Mouse (Mus musculus): Measurements from ENCODE around the gene Enpep.

The Enpep gene

DNA sequence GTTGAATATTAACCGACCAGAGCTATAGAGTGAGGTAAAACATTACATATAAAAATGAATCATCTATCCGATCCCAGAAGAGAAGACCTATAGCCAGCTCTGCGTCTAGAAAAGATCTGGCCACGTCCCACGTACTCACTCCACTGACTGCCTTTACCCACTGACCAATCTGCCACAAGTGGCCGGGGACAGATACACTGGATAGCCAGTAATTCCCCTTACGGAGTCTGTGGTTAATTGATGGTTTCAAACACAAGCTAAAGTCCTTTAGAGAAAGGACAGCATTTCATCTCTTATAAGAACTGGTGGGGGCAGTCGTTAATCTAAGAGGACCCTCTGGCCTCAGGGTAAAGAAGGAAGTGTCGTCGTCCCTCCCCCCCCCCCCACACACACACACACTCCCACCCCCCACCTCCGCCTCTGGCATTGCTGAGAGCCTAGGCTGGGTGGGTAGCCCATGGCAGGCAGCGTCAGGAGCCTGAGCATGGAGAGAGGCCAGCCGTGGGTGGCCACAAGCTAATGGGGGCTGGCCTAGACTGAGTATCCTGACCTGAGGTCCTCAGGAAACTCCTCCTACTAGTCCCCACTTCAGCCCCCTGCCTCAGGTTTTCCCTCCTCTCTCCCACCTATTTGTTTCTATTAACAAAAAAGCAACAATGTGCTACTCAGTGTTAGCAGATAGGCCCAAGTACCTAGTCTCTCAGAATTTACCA is 106.8 kb downstream of the Enpep start:
- H3K27me3 ChIP-seq (ENCODE audit: insufficient read depth, low read length) = peaks cover 75% of the 10 kb centered on the region
- H3K9me3 ChIP-seq (ENCODE audit: low read length) = no peaks in the 10 kb centered on the region
- no peaks in the 10 kb centered on the region for H3K36me3 ChIP-seq (ENCODE audit: insufficient read depth, low read length)
- H3K4me3 ChIP-seq (replicated peaks; ENCODE audit: low read length) = 0 out of 2 replicates have a peak overlapping the region, but pooled peaks have one; percentile 41
- peaks cover 62% of the 10 kb centered on the region for H3K4me1 ChIP-seq (replicated peaks; ENCODE audit: low read depth, low read length)
- TF ChIP-seq NANOG (IDR thresholded peaks at IDR 0.05; ENCODE audit: borderline replicate concordance, low read length) (no peak), CTCF (conservative IDR thresholded peaks at IDR 0.05; ENCODE audit: low read length) (no peak), POU5F1 (IDR thresholded peaks at IDR 0.05; ENCODE audit: borderline replicate concordance, low read length) (no peak)

GRCm38 (mm10) chr3:129224806-129225576 is 107.5 kb downstream of the Enpep start:
- TF ChIP-seq NANOG (IDR thresholded peaks at IDR 0.05; ENCODE audit: borderline replicate concordance, low read length) (no peak), CTCF (conservative IDR thresholded peaks at IDR 0.05; ENCODE audit: low read length) (no peak), POU5F1 (IDR thresholded peaks at IDR 0.05; ENCODE audit: borderline replicate concordance, low read length) (no peak)

DNA sequence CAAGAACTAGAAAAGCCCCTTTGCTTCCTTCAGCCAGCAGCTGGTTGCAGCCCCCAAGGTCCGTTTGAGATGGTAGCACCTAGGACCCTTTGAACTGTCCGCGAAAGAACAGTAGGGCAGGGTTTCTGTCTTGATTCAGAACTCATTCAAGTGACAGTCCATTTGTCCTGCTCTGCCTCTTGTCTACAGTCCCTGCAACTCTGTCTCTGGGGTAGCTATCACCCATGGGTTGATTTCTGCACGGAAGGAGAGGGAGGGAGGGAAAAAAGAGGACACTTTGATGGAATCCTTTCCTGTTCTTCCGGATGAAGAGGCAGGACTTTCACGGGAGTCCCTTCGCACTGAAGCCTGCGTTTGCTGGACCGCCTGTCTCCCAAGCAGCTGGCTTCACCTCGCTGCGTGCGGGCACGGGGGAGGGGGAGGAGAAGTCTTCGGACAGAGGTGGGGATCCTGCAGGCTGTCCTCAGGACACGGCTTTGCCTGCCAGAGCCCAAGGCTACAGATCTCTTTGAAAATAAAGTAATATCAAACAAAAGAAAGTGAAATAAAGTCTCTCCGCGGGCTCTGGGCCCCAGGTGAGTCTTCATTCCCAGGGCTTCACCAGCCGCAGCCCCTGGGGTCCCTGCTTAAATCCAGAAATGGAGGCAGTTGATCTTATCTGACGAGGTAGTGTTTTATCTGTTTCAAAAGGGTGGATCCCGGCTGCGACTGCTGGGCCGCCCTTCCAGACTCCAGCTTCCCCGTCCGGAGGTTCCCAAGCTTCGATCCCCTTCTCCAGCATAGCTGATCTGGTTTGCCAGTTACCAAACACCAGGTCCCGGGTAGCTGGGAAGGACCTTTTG is 108.3 kb downstream of the Enpep start:
- Histone ChIP-seq H3K36me3 (ENCODE audit: insufficient read depth, low read length) (no peaks in the 10 kb centered on the region), H3K9me3 (ENCODE audit: low read length) (no peaks in the 10 kb centered on the region), H3K4me3 (replicated peaks; ENCODE audit: low read length) (peak overlapping the region; percentile 41), H3K4me1 (replicated peaks; ENCODE audit: low read depth, low read length) (peaks cover 68% of the 10 kb centered on the region), H3K27me3 (ENCODE audit: insufficient read depth, low read length) (peaks cover 86% of the 10 kb centered on the region)
- no peak for TF ChIP-seq POU5F1 (IDR thresholded peaks at IDR 0.05; ENCODE audit: borderline replicate concordance, low read length)
- no peak for TF ChIP-seq CTCF (conservative IDR thresholded peaks at IDR 0.05; ENCODE audit: low read length)
- TF ChIP-seq NANOG (IDR thresholded peaks at IDR 0.05; ENCODE audit: borderline replicate concordance, low read length) = no peak

More at GRCm38 (mm10) chr3:129224806-129225576, 107.5 kb downstream of the Enpep start:
- H3K4me3 ChIP-seq (replicated peaks; ENCODE audit: low read length) = peak overlapping the region; percentile 41
- no peaks in the 10 kb centered on the region for H3K36me3 ChIP-seq (ENCODE audit: insufficient read depth, low read length)
- peaks cover 67% of the 10 kb centered on the region for H3K4me1 ChIP-seq (replicated peaks; ENCODE audit: low read depth, low read length)
- peaks cover 82% of the 10 kb centered on the region for H3K27me3 ChIP-seq (ENCODE audit: insufficient read depth, low read length)
- no peaks in the 10 kb centered on the region for H3K9me3 ChIP-seq (ENCODE audit: low read length)

DNA sequence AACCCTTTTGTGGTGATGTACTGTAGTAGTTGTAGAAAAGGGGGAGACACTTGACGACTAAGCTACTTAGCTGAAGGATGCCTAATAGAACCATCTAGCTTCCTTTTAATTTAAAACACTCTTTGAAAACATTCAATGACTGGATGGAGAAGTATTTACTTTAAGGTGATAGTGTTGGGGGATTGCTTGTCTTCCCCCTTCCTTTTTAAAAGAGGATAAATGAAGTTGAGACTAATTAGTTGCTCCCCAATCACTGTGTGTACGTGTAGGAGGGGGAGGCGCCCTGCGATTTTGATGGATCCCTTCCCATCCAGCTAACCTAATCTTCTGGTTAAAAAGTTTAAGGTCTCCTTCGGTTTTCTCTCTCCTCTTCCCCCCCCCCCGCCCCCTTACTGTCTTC is 109.1 kb downstream of the Enpep start:
- peaks cover 71% of the 10 kb centered on the region for H3K4me1 ChIP-seq (replicated peaks; ENCODE audit: low read depth, low read length)
- TF ChIP-seq CTCF (conservative IDR thresholded peaks at IDR 0.05; ENCODE audit: low read length) (no peak), NANOG (IDR thresholded peaks at IDR 0.05; ENCODE audit: borderline replicate concordance, low read length) (no peak), POU5F1 (IDR thresholded peaks at IDR 0.05; ENCODE audit: borderline replicate concordance, low read length) (no peak)
- H3K4me3 ChIP-seq (replicated peaks; ENCODE audit: low read length) = no peak overlapping the region
- no peaks in the 10 kb centered on the region for H3K36me3 ChIP-seq (ENCODE audit: insufficient read depth, low read length)
- peaks cover 87% of the 10 kb centered on the region for H3K27me3 ChIP-seq (ENCODE audit: insufficient read depth, low read length)
- H3K9me3 ChIP-seq (ENCODE audit: low read length) = no peaks in the 10 kb centered on the region

DNA sequence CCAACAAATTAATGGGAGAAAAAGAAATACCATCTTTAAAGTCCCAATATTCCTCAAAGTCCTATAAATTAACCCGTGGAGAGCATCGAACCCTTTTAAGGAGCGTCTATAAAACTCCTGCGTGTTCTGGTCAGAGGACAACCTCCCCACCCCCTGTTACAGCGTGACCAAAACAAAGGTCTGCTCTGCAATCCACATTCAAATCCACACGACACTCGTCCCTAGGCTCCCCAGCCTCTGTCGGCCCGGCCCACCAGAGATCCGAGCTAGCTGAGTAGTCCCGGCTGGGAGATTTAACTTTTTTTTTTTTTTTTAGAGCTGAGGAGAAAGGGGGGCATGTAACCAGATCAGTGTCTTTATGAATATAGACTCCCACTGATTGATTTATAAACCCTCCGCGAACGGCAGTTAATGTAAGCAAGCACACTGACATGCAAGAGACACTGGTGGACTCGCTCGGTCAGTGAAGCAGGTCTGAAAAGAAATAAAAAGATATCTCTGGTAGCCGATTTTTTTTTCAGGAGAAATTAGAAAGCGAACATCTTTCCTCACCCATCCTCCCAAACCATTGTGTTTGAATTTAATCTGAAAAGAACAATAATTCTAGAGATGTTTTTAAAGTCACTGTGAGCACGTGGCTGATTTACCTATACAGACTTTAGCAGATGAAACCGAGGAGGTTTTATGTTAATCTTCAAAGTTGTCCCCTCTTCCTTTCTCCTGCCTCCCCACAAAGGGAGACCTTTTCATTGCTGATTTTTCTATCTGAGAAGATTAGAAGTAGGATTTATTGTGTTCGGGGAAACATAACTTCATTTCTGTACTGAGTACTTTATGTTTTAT is 109.9 kb downstream of the Enpep start:
- Histone ChIP-seq H3K27me3 (ENCODE audit: insufficient read depth, low read length) (peaks cover 92% of the 10 kb centered on the region), H3K9me3 (ENCODE audit: low read length) (no peaks in the 10 kb centered on the region), H3K36me3 (ENCODE audit: insufficient read depth, low read length) (no peaks in the 10 kb centered on the region), H3K4me1 (replicated peaks; ENCODE audit: low read depth, low read length) (peaks cover 71% of the 10 kb centered on the region), H3K4me3 (replicated peaks; ENCODE audit: low read length) (no peak overlapping the region)
- TF ChIP-seq POU5F1 (IDR thresholded peaks at IDR 0.05; ENCODE audit: borderline replicate concordance, low read length) (no peak), CTCF (conservative IDR thresholded peaks at IDR 0.05; ENCODE audit: low read length) (no peak), NANOG (IDR thresholded peaks at IDR 0.05; ENCODE audit: borderline replicate concordance, low read length) (no peak)

DNA sequence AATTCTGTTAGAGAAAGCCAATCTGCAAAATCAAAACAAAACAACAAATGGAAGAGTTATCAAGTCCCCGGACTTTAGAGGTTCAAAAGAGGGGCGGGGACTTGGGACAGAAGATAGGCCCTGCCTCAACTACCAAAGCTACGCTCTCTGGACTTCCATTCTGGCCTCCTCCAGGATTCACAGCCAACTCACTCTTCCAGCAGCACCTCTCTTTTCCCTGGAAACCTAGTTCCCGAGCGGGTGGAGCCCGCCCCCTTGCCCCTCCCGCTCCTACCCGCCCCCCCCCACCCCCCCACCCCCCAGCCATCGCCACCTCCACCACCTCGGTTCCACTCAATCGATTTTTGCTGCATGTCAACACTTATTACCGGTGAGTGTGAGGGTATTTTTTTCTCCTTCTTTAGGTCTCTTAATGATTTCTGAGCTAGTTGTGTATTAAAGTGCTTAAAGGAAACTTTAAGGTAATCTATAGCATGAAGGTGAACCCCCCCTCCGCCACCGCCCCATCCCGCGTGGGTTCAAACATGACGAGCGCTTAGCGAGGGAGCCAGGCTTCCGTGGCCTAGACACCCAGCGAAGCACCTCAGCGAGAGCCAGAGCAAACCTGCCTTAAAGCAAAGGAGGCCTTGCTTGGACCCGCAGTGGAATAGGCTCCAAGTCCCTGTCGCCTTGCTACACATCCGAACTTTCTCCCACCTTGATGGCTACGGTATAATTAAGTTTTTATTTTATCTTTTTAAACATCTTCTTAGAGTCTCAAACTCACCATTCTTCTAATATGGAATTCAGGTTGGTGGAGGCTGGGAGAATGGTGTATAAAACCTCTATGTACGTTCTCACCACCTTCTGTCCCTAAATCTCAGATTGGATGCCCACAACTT is 110.9 kb downstream of the Enpep start:
- TF ChIP-seq NANOG (IDR thresholded peaks at IDR 0.05; ENCODE audit: borderline replicate concordance, low read length) = no peak
- TF ChIP-seq POU5F1 (IDR thresholded peaks at IDR 0.05; ENCODE audit: borderline replicate concordance, low read length) = no peak
- TF ChIP-seq CTCF (conservative IDR thresholded peaks at IDR 0.05; ENCODE audit: low read length) = no peak
- peaks cover 69% of the 10 kb centered on the region for H3K4me1 ChIP-seq (replicated peaks; ENCODE audit: low read depth, low read length)
- H3K9me3 ChIP-seq (ENCODE audit: low read length) = no peaks in the 10 kb centered on the region
- peaks cover 91% of the 10 kb centered on the region for H3K27me3 ChIP-seq (ENCODE audit: insufficient read depth, low read length)
- no peaks in the 10 kb centered on the region for H3K36me3 ChIP-seq (ENCODE audit: insufficient read depth, low read length)
- no peak overlapping the region for H3K4me3 ChIP-seq (replicated peaks; ENCODE audit: low read length)

Data from E14TG2a.4 (cell line).